Mouse (Mus musculus) cortical plate, adult 2 months (tissue): ENCODE results near the gene Sf3a2. TPM values are rescaled to one million over a fixed set of nuclear protein-coding genes. Genes with fewer than 3 reads are reported as not detected.

Source experiments
- H3K27ac ChIP-seq: fragments of 200-500 bp; 2 replicates; pipeline ENCODE4 v1.5.1; 2012; ENCODE audit warnings: low read length, control low read depth, inconsistent platforms; ENCODE audit not compliant: insufficient read depth
- H3K4me1 ChIP-seq: fragments of 200-500 bp; 2 replicates; pipeline ENCODE4 v1.6.1; 2011; ENCODE audit warnings: low read length; ENCODE audit not compliant: control insufficient read depth, insufficient read depth
- H3K4me3 ChIP-seq: fragments of 200-500 bp; 2 replicates; pipeline ENCODE4 v1.5.1; 2011; ENCODE audit warnings: mild to moderate bottlenecking, low read length, control low read depth; ENCODE audit not compliant: insufficient read depth
- CTCF ChIP-seq: fragments of 200-500 bp; IDR thresholded peaks from 2 replicates; pipeline ENCODE4 v1.5.1; 2011; ENCODE audit warnings: mild to moderate bottlenecking, control low read depth, low read length; ENCODE audit not compliant: insufficient read depth; ENCODE audit errors: extremely low read depth
- POLR2A ChIP-seq: fragments of 200-500 bp; IDR thresholded peaks from 2 replicates; pipeline ENCODE4 v1.6.1; 2011; ENCODE audit warnings: mild to moderate bottlenecking, low read length, control low read depth; ENCODE audit not compliant: insufficient read depth; ENCODE audit errors: extremely low read depth
- polyA plus RNA-seq: library from polyadenylated mRNA; depleted of rRNA; stranded (reverse); fragments of >200 nt; gene quantifications from 2 replicates; pipeline ENCODE4 v1.2.3, GENCODE M21; 2012

The Sf3a2 gene
- polyA plus RNA-seq, 1 experiment: 46.1 TPM

DNA sequence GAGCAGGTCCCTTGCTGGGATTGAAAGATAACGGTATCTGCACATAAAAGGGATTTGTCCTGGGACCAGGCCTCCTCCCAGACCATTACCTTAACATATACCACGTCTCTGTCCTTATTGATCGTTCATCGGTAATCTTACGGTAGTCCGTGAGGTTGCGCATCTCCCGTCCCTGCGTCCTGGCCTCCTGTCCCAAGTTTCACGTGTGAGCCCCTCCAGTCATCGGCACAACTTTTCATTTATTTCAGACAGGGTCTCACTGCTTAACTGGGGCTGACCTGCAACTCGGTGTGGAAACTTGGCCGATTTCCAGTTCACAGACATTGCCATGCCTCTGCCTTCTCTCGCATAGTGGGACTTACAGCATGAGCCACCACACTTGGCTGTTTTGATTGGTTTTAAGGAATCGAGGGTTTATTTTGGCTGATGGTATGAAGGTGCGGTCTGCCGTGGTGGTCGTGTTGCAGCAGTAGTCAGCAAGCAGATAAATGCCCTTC lies 1.1 kb downstream of the Sf3a2 start:
- peaks cover 9% of the 10 kb centered on the region; the same call in 1 of the 2 replicates for H3K4me1 ChIP-seq
- peak overlapping the region; percentile 99 for H3K4me3 ChIP-seq
- TF ChIP-seq CTCF: no peak
- H3K27ac ChIP-seq: peak overlapping the region; percentile 33; the same call in 1 of the 2 replicates

- Histone ChIP-seq H3K27ac (no peak overlapping the region), H3K4me3 (no peak overlapping the region), H3K4me1 (peaks cover 3% of the 10 kb centered on the region; the same call in 1 of the 2 replicates)
- no peak for TF ChIP-seq CTCF
- TF ChIP-seq POLR2A: no peak
Observed at GRCm38 (mm10) chr10:80802204-80802912, 4.4 kb downstream of the Sf3a2 start.

GRCm38 (mm10) chr10:80802996-80803395 lies 5.0 kb downstream of the Sf3a2 start:
- no peak overlapping the region for H3K4me3 ChIP-seq
- no peak overlapping the region for H3K27ac ChIP-seq
- TF ChIP-seq CTCF (no peak), POLR2A (no peak)
- peaks cover 3% of the 10 kb centered on the region; the same call in 1 of the 2 replicates for H3K4me1 ChIP-seq

GRCm38 (mm10) chr10:80804340-80804739 lies 6.3 kb downstream of the Sf3a2 start:
- Histone ChIP-seq H3K4me1 (peaks cover 3% of the 10 kb centered on the region; the same call in 1 of the 2 replicates), H3K4me3 (no peak overlapping the region), H3K27ac (no peak overlapping the region)
- TF ChIP-seq CTCF: no peak

DNA sequence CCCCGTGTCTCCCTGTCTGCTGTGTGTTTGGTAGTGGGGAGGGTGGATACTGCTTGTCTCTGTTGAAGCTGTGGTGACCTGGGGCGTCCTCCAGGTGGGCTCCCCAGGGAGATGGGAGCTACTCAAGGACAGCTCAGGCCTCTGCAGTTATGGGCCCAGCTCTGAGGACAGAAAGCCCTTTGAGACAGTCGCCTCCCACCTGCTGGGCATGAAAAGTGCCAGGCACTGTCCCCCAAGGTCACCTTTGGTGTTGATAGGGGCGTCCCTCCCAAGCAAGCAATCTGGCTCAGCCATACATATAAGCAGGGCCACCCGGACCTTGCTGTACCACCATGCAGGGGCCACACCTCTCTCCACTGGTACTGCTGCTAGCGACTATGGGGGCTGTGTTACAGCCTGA lies 6.9 kb downstream of the Sf3a2 start, which contains the start of gene Amh:
Amh (plus strand) TSS at position 328 of the 400 bp plus-strand sequence.
- TF ChIP-seq POLR2A (no peak), CTCF (no peak)
- no peak within 1 kb of the TSS for H3K27ac ChIP-seq
- H3K4me1 ChIP-seq: 0 out of 2 replicates have a peak, but pooled peaks cover 2% of the 10 kb centered on the region
- no peak within 1 kb of the TSS for H3K4me3 ChIP-seq

DNA sequence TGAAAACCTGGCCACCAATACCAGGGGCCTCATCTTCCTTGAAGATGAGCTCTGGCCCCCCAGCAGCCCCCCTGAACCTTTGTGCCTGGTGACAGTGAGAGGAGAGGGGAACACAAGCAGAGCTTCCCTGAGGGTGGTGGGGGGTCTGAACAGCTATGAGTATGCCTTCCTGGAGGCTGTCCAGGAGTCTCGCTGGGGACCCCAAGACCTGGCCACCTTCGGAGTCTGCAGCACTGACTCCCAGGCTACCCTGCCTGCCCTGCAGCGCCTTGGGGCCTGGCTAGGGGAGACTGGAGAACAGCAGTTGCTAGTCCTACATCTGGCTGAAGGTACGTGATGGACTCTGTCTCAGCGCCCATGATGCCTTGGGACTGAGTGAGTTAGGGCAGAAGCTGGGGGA lies 7.3 kb downstream of the Sf3a2 start:
- Histone ChIP-seq H3K4me1 (0 out of 2 replicates have a peak, but pooled peaks cover 2% of the 10 kb centered on the region), H3K27ac (no peak overlapping the region), H3K4me3 (no peak overlapping the region)
- TF ChIP-seq POLR2A (no peak), CTCF (no peak)

- H3K27ac ChIP-seq: no peak overlapping the region
- H3K4me3 ChIP-seq: no peak overlapping the region
- 0 out of 2 replicates have a peak, but pooled peaks cover 2% of the 10 kb centered on the region for H3K4me1 ChIP-seq
- TF ChIP-seq POLR2A: no peak
- TF ChIP-seq CTCF: peak; percentile 58
Observed at GRCm38 (mm10) chr10:80805925-80806324, 7.9 kb downstream of the Sf3a2 start.

- peak overlapping the region; percentile 3 for H3K4me3 ChIP-seq
- H3K27ac ChIP-seq: peak overlapping the region; percentile 91
- TF ChIP-seq POLR2A: no peak
- 0 out of 2 replicates have a peak, but pooled peaks cover 2% of the 10 kb centered on the region for H3K4me1 ChIP-seq
Observed at GRCm38 (mm10) chr10:80806341-80807056, 8.5 kb downstream of the Sf3a2 start.

GRCm38 (mm10) chr10:80807057-80807627 lies 9.1 kb downstream of the Sf3a2 start:
- TF ChIP-seq CTCF: no peak
- peak; percentile 78; the same call in 1 of the 2 replicates for TF ChIP-seq POLR2A
- 0 out of 2 replicates have a peak, but pooled peaks cover 2% of the 10 kb centered on the region for H3K4me1 ChIP-seq
- peak overlapping the region; percentile 3 for H3K4me3 ChIP-seq
- H3K27ac ChIP-seq: peak overlapping the region; percentile 91
